Mouse (Mus musculus) stomach, embryonic 16.5 days (tissue): ENCODE results near the gene Hrh1. TPM values are rescaled to one million over a fixed set of nuclear protein-coding genes. Genes with fewer than 3 reads are reported as not detected.

ENCODE experiments used
- ATAC-seq: fragments of 200-750 bp; cut with Nextera tagmentation; 2 replicates; pipeline ENCODE4 v1.8.0; 2017; ENCODE audit warnings: moderate number of reproducible peaks, moderate TSS enrichment; ENCODE audit not compliant: insufficient read depth, low FRiP score
- H3K27ac ChIP-seq: fragments of 300-500 bp; sonication (generic); 2 replicates; pipeline ENCODE4 v1.5.1; 2014; ENCODE audit warnings: low read length
- H3K27me3 ChIP-seq: fragments of 300-500 bp; sonication (generic); 2 replicates; pipeline ENCODE4 v1.6.1; 2014; ENCODE audit warnings: low read length, control low read depth, mixed read lengths; ENCODE audit not compliant: control insufficient read depth, insufficient read depth
- H3K36me3 ChIP-seq: fragments of 300-500 bp; sonication (generic); 2 replicates; pipeline ENCODE4 v1.6.1; 2014; ENCODE audit warnings: low read length; ENCODE audit not compliant: control insufficient read depth, insufficient read depth
- H3K4me1 ChIP-seq: fragments of 300-500 bp; sonication (generic); 2 replicates; pipeline ENCODE4 v1.6.1; 2014; ENCODE audit warnings: low read length, control low read depth, mixed read lengths; ENCODE audit not compliant: control insufficient read depth, insufficient read depth
- H3K4me2 ChIP-seq: fragments of 300-500 bp; sonication (generic); 2 replicates; pipeline ENCODE4 v1.6.1; 2014; ENCODE audit warnings: low read depth, low read length, mixed read lengths
- H3K4me3 ChIP-seq: fragments of 300-500 bp; sonication (generic); replicated peaks from 2 replicates; pipeline ENCODE4 v1.5.1; 2014; ENCODE audit warnings: mild to moderate bottlenecking, low read length
- H3K9ac ChIP-seq: fragments of 300-500 bp; sonication (generic); 2 replicates; pipeline ENCODE4 v1.6.1; 2014; ENCODE audit warnings: low read length
- H3K9me3 ChIP-seq: fragments of 300-500 bp; sonication (generic); replicated peaks from 2 replicates; pipeline ENCODE4 v1.6.1; 2016; ENCODE audit warnings: low read length, control low read depth; ENCODE audit not compliant: control insufficient read depth
- WGBS: fragments of 180-500 bp; shearing (Covaris S2); extraction: QIAGEN DNeasy Blood & Tissue Kit; methylation state at CpG from one replicate; pipeline ENCODE4 v1.1.7; 2014; 5-methylcytosine and 5-hydroxymethylcytosine counted together
- polyA plus RNA-seq: library from polyadenylated mRNA; unstranded; fragments of >200 nt; fragmentation: Nextera tagmentation; extraction: Ambion mirVana; gene quantifications from 2 replicates; pipeline ENCODE4 v1.2.1, GENCODE M21; 2015

The Hrh1 gene
- polyA plus RNA-seq, 1 experiment from 2014 or later: 0.19 TPM

- Histone ChIP-seq H3K27me3 (no peaks in the 10 kb centered on the region; the same call in 1 of the 2 replicates), H3K27ac (no peak overlapping the region), H3K4me2 (no peak overlapping the region), H3K9me3 (no peaks in the 10 kb centered on the region), H3K9ac (no peak overlapping the region), H3K4me1 (no peaks in the 10 kb centered on the region), H3K36me3 (no peaks in the 10 kb centered on the region), H3K4me3 (no peak overlapping the region)
- 84% methylated on average over 7 of the region's 7 CpGs for WGBS
- ATAC-seq: no peak
Observed at GRCm38 (mm10) chr6:114372741-114373140, 25.0 kb upstream of the Hrh1 start.

DNA sequence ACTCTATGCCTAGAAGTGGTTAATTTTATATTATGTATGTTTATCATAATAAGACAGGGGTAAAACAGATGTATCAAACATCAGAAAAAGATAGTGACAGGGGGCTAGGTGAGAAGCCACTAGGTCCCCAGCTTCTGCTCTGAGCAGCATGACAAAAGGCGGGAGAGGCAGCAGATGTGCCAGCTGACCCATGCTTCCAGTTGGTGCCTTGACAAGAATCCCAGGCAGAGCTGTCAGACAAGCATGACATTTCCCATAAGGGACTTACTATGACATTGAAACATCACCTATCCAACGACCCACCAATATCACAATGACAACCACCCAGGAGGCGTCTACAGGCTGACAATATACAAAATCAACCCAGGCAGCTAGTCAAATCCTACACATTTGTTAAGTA lies 16.9 kb upstream of the Hrh1 start:
- ATAC-seq: no peak
- H3K4me1 ChIP-seq: no peaks in the 10 kb centered on the region
- WGBS: 66% methylated on average over 3 of the region's 3 CpGs
- no peaks in the 10 kb centered on the region for H3K9me3 ChIP-seq
- no peak overlapping the region for H3K4me3 ChIP-seq
- H3K36me3 ChIP-seq: no peaks in the 10 kb centered on the region
- H3K9ac ChIP-seq: no peak overlapping the region
- H3K27ac ChIP-seq: no peak overlapping the region
- no peak overlapping the region for H3K4me2 ChIP-seq
- no peaks in the 10 kb centered on the region for H3K27me3 ChIP-seq

DNA sequence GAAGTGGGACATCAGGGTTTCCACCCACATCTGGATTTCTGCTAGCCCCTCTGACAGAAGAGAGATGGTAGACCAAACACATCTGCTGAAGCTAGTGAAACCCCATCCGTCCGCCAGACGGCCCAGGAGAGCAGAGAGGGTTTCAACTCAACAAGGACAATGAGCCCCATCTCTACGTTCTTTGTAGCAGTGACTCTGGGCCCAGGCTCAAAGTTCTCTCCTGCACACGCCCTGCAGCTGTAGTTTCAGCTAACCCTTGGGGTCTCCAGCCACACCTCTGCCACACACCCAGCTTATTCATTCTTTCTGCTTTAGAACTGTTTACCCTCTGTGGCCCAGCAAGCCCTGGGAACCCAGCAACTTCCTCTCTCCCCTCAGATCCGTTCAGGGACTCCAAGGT lies 10.4 kb upstream of the Hrh1 start:
- 44% methylated on average over 6 of the region's 6 CpGs for WGBS
- H3K4me2 ChIP-seq: no peak overlapping the region

GRCm38 (mm10) chr6:114387855-114388254 lies 9.9 kb upstream of the Hrh1 start:
- Histone ChIP-seq H3K9ac (no peak overlapping the region), H3K4me2 (no peak overlapping the region), H3K27ac (no peak overlapping the region), H3K9me3 (no peaks in the 10 kb centered on the region), H3K4me1 (no peaks in the 10 kb centered on the region), H3K36me3 (no peaks in the 10 kb centered on the region), H3K27me3 (no peaks in the 10 kb centered on the region), H3K4me3 (no peak overlapping the region)
- no peak for ATAC-seq
- 65% methylated on average over 4 of the region's 4 CpGs for WGBS

More for the DNA sequence above, 10.4 kb upstream of the Hrh1 start:
- H3K4me3 ChIP-seq: no peak overlapping the region
- H3K27me3 ChIP-seq: no peaks in the 10 kb centered on the region
- H3K4me1 ChIP-seq: no peaks in the 10 kb centered on the region
- H3K9me3 ChIP-seq: no peaks in the 10 kb centered on the region
- H3K27ac ChIP-seq: no peak overlapping the region
- no peak; the same call in 1 of the 2 replicates for ATAC-seq
- H3K36me3 ChIP-seq: no peaks in the 10 kb centered on the region
- no peak overlapping the region for H3K9ac ChIP-seq

DNA sequence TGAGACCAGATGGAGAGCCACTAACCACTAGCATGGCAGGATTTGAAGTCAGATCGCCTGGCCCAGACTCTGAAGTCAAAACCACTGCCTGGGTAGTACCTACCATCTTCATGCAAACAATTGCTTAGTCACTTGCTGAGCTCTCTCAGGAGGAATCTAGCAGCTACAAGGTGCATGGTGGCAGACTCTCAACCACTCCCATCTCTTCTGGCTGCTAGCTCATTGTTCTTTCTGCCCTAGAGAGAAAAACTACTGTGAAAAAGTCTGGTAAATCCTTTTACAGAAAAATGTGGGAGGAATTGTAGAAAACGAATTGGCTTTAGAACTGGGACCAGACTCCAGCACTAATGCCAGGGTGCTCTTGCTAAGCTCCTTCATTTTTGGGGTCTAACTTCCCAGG lies 7.6 kb upstream of the Hrh1 start:
- 65% methylated on average over 2 of the region's 2 CpGs for WGBS
- no peak for ATAC-seq

GRCm38 (mm10) chr6:114394982-114395381 lies 2.8 kb upstream of the Hrh1 start:
- H3K9me3 ChIP-seq: no peaks in the 10 kb centered on the region
- no peak overlapping the region for H3K27ac ChIP-seq
- H3K4me3 ChIP-seq: no peak overlapping the region
- H3K27me3 ChIP-seq: peaks cover 31% of the 10 kb centered on the region
- no peaks in the 10 kb centered on the region for H3K36me3 ChIP-seq
- no peak for ATAC-seq
- 55% methylated on average over 4 of the region's 4 CpGs for WGBS
- no peak overlapping the region for H3K9ac ChIP-seq
- no peak overlapping the region for H3K4me2 ChIP-seq
- peaks cover 6% of the 10 kb centered on the region; the same call in 1 of the 2 replicates for H3K4me1 ChIP-seq

More for the DNA sequence above, 7.6 kb upstream of the Hrh1 start:
- no peaks in the 10 kb centered on the region for H3K9me3 ChIP-seq
- no peaks in the 10 kb centered on the region for H3K27me3 ChIP-seq
- no peaks in the 10 kb centered on the region for H3K36me3 ChIP-seq
- H3K4me2 ChIP-seq: no peak overlapping the region
- no peak overlapping the region for H3K9ac ChIP-seq
- no peak overlapping the region for H3K4me3 ChIP-seq
- no peaks in the 10 kb centered on the region for H3K4me1 ChIP-seq
- no peak overlapping the region for H3K27ac ChIP-seq

DNA sequence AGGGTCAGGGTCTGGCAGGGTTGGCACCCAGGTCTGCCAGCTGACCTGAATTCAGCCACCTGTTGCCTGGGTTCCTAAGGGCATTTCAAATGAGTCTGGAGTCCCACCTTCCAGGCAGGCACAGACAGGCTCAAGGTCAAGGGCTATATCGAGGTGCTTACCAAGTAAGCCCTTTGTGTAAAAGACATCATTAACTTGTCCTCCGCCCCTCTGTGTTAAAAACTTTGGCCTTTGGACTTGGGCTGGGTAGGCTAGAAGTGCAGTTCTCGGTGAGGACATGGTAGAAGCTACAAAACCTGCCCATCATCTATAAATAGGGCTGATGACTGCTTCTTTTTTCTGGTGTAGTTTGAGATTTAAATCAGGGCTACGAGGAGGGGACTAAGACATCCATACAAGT lies 1.1 kb upstream of the Hrh1 start:
- peaks cover 41% of the 10 kb centered on the region for H3K27me3 ChIP-seq
- H3K9me3 ChIP-seq: no peaks in the 10 kb centered on the region
- 52% methylated on average over 4 of the region's 4 CpGs for WGBS
- H3K4me1 ChIP-seq: peaks cover 6% of the 10 kb centered on the region; the same call in 1 of the 2 replicates
- H3K9ac ChIP-seq: no peak overlapping the region
- no peak overlapping the region for H3K27ac ChIP-seq
- no peak for ATAC-seq
- no peaks in the 10 kb centered on the region for H3K36me3 ChIP-seq
- H3K4me3 ChIP-seq: no peak overlapping the region
- H3K4me2 ChIP-seq: no peak overlapping the region

GRCm38 (mm10) chr6:114397280-114397679 lies 456 bp upstream of the Hrh1 start:
- Histone ChIP-seq H3K4me3 (peak overlapping the region; percentile 51), H3K27me3 (peaks cover 41% of the 10 kb centered on the region), H3K9ac (peak overlapping the region; percentile 63; the same call in 1 of the 2 replicates)

GRCm38 (mm10) chr6:114398626-114399025 lies 890 bp downstream of the Hrh1 start:
- peak overlapping the region; percentile 51 for H3K4me3 ChIP-seq

More at GRCm38 (mm10) chr6:114397280-114397679, 456 bp upstream of the Hrh1 start:
- peaks cover 6% of the 10 kb centered on the region; the same call in 1 of the 2 replicates for H3K4me1 ChIP-seq
- peak overlapping the region; percentile 97 for H3K4me2 ChIP-seq
- no peak overlapping the region for H3K27ac ChIP-seq
- 11% methylated on average over 11 of the region's 11 CpGs for WGBS
- ATAC-seq: no peak
- no peaks in the 10 kb centered on the region for H3K9me3 ChIP-seq
- H3K36me3 ChIP-seq: no peaks in the 10 kb centered on the region

More at GRCm38 (mm10) chr6:114398626-114399025, 890 bp downstream of the Hrh1 start:
- Histone ChIP-seq H3K9ac (no peak overlapping the region), H3K27ac (no peak overlapping the region), H3K4me2 (no peak overlapping the region), H3K4me1 (peaks cover 8% of the 10 kb centered on the region; the same call in 1 of the 2 replicates), H3K9me3 (no peaks in the 10 kb centered on the region), H3K36me3 (no peaks in the 10 kb centered on the region), H3K27me3 (peaks cover 41% of the 10 kb centered on the region)
- ATAC-seq: no peak
- 4% methylated on average over 9 of the region's 9 CpGs for WGBS
